Mouse (Mus musculus) spleen, embryonic (tissue): ENCODE measurements around the gene Agpat3.

ENCODE experiments used
- CTCF ChIA-PET: fragments of 350-600 bp; sonication (Branson Sonifier 250); formaldehyde crosslinking; loops from one replicate; lab custom pipeline; 2022; lab: Charles Lee

The Agpat3 gene

GRCm38 (mm10) chr10:78227875-78228559 lies 124.3 kb downstream of the Agpat3 start:
- CTCF ChIA-PET, result interaction anchor here (0.5 to 0.6 kb wide), 2 partner anchors 157 to 221 kb away, joined by 3 to 4 read pairs; no protein-coding TSS in a partner anchor

GRCm38 (mm10) chr10:78224136-78224535 lies 128.2 kb downstream of the Agpat3 start:
- CTCF ChIA-PET, result no interaction called here

GRCm38 (mm10) chr10:78222908-78223307 lies 129.4 kb downstream of the Agpat3 start:
- CTCF ChIA-PET, result no interaction called here

- CTCF ChIA-PET, result no interaction called here
These were observed 131.0 kb downstream of the Agpat3 start for GRCm38 (mm10) chr10:78221315-78221714.

- CTCF ChIA-PET, result no interaction called here
These were observed 132.8 kb downstream of the Agpat3 start for GRCm38 (mm10) chr10:78219528-78219927.
